23 mouse cellular contexts compared by ENCODE assay signal in genomic region chr14:86437383-86437782, GRCm38 (mm10).
DNase-seq lines count a peak whose midpoint lies in the region; ATAC-seq and TF ChIP-seq lines count a peak whose summit lies in the region.
"Had no signal": no experiment of that assay in that cellular context is flagged by ENCODE, and none has a peak within 500 bp of the region (broad histone marks: within the 10 kb centered on the region; RNA-seq: fewer than 3 reads in every experiment).

No protein-coding gene starts in this region.

- H3K27me3 ChIP-seq in liver, postnatal 0 days (ENCODE audit: insufficient read depth, low read length): no peaks in the 10 kb centered on the region
- no peaks in the 10 kb centered on the region for H3K27me3 ChIP-seq in liver, embryonic 12.5 days (replicated peaks)
- H3K27me3 ChIP-seq: CH12.LX had no signal

- TF ChIP-seq CTCF in liver, postnatal 0 days (IDR thresholded peaks at IDR 0.05; ENCODE audit: low read depth): no peak
- TF ChIP-seq CTCF in lung, adult 2 months (IDR thresholded peaks at IDR 0.05; ENCODE audit: insufficient read depth, low read length): no peak

- TF ChIP-seq EP300 in liver, postnatal 0 days (IDR thresholded peaks at IDR 0.05; ENCODE audit: low read depth): peak; percentile 51

- WGBS in liver, postnatal 0 days (ENCODE audit: insufficient replicate concordance): 51% methylated on average over 3 of the region's 3 CpGs
- WGBS in liver, embryonic 12.5 days (ENCODE audit: insufficient replicate concordance): 50% methylated on average over 3 of the region's 3 CpGs
- WGBS in lung, adult 2 months: 67% methylated on average over 3 of the region's 3 CpGs

- DNase-seq in liver, postnatal 0 days: no peak
- DNase-seq in lung, postnatal 25 days (ENCODE audit: low spot score): peak; percentile 5
- no peak for DNase-seq in lung, postnatal 14 days
- peak; percentile 8 for DNase-seq in lung, postnatal 36 days
- no peak for DNase-seq in lung, adult 2 months
- peak; percentile 40 for DNase-seq in 416B (ENCODE audit: low read depth)
- no peak for DNase-seq in thymus, postnatal 0 days (ENCODE audit: low spot score)
- DNase-seq: adrenal gland, adult 2 months; adrenal gland, adult 8-10 months; adrenal gland, postnatal 10 days; adrenal gland, postnatal 14 days; adrenal gland, postnatal 25 days; adrenal gland, postnatal 36 days; B cell, adult 2 months; cerebellum, adult 11 months; cerebellum, adult 11-12 months; cerebellum, adult 18-20 months had no signal

- H3K9me3 ChIP-seq in liver, postnatal 0 days (ENCODE audit: low read length): no peaks in the 10 kb centered on the region
- no peaks in the 10 kb centered on the region for H3K9me3 ChIP-seq in liver, embryonic 12.5 days (replicated peaks)

- no peak for ATAC-seq in liver, postnatal 0 days
- no peak for ATAC-seq in liver, embryonic 12.5 days
- ATAC-seq: activated CD4-positive, CD25-positive, alpha-beta regulatory T cell, adult 4 months; CD4-positive, CD25-positive, alpha-beta regulatory T cell, adult 4 months; Patski had no signal

- no peaks in the 10 kb centered on the region for H3K4me1 ChIP-seq in liver, postnatal 0 days (ENCODE audit: insufficient read depth)
- H3K4me1 ChIP-seq in liver, embryonic 12.5 days: no peaks in the 10 kb centered on the region
- H3K4me1 ChIP-seq in lung, adult 2 months (ENCODE audit: control insufficient read depth, insufficient read depth, low read length): no peaks in the 10 kb centered on the region

- no peak for TF ChIP-seq POLR2A in lung, adult 2 months (IDR thresholded peaks at IDR 0.05; ENCODE audit: borderline replicate concordance, extremely low read depth, low read depth, low read length)

- no peak overlapping the region for H3K4me3 ChIP-seq in liver, postnatal 0 days (ENCODE audit: low read depth, low read length)
- no peak overlapping the region for H3K4me3 ChIP-seq in liver, embryonic 12.5 days
- no peak overlapping the region for H3K4me3 ChIP-seq in lung, adult 2 months (replicated peaks; ENCODE audit: extremely low read depth, low read depth, low read length)

- H3K36me3 ChIP-seq in liver, postnatal 0 days (replicated peaks; ENCODE audit: insufficient read depth, low read length): no peaks in the 10 kb centered on the region
- H3K36me3 ChIP-seq in liver, embryonic 12.5 days: no peaks in the 10 kb centered on the region
- H3K36me3 ChIP-seq: G1E had no signal

- H3K27ac ChIP-seq in liver, postnatal 0 days (ENCODE audit: low read depth): no peak overlapping the region
- H3K27ac ChIP-seq in liver, embryonic 12.5 days: no peak overlapping the region

- H3K9ac ChIP-seq in liver, postnatal 0 days (replicated peaks): no peak overlapping the region
- no peak overlapping the region for H3K9ac ChIP-seq in liver, embryonic 12.5 days

- no peak overlapping the region for H3K4me2 ChIP-seq in liver, postnatal 0 days (ENCODE audit: low read depth, low read length)
- H3K4me2 ChIP-seq in liver, embryonic 12.5 days: no peak overlapping the region

Comparison
In these comparisons a context has a peak if more than half of its experiments do, and no peak if none do; other contexts are left out.
1. DNase-seq: peak in lung, postnatal 25 days (single experiment), lung, postnatal 36 days (single experiment) and 416B (single experiment); none in liver, postnatal 0 days (single experiment), lung, postnatal 14 days (single experiment), lung, adult 2 months (single experiment) and thymus, postnatal 0 days (single experiment).